Mouse (Mus musculus) granulocyte monocyte progenitor cell, adult 5-6 weeks (primary cell): Measurements from ENCODE around the gene Gm37419. TPM values are rescaled to one million over a fixed set of nuclear protein-coding genes. Genes with fewer than 3 reads are reported as not detected.

Source experiments
- ATAC-seq: replicated peaks from 2 replicates; pipeline ENCODE4 v1.8.0; 2016; ENCODE audit warnings: mild to moderate bottlenecking, moderate TSS enrichment, inconsistent platforms; ENCODE audit not compliant: poor library complexity, severe bottlenecking
- total RNA-seq, 2 experiments: library from RNA; stranded (forward) in 1 of 2; stranded (reverse) in 1 of 2; fragments of 200-712, 200-1000 nt in 1 of 2; fragments of >200 nt in 1 of 2; fragmentation: Nextera tagmentation in 1 of 2; gene quantifications; 2 replicates each; pipeline ENCODE4 v1.2.3; 2014 to 2017

Gm37419 gene
- total RNA-seq (2014; fragmentation: Nextera tagmentation): not detected in 2 replicates
- total RNA-seq (2017): not detected in 2 replicates

- peak; percentile 29 for ATAC-seq
Observed at GRCm38 (mm10) chr16:23988466-23989208, at the start of gene Gm37419, which contains the start of gene Bcl6. Gene Gm37419, plus strand, starts transcription at chr16:23988482. Gene Bcl6, minus strand, starts transcription at chr16:23988852.

- no peak for ATAC-seq
Observed at GRCm38 (mm10) chr16:23944801-23945200, 43.5 kb upstream of the Gm37419 start.

- ATAC-seq: no peak
Observed at GRCm38 (mm10) chr16:23947654-23948053, 40.6 kb upstream of the Gm37419 start.

GRCm38 (mm10) chr16:23952101-23952727 is 36.1 kb upstream of the Gm37419 start:
- no peak for ATAC-seq

GRCm38 (mm10) chr16:23953189-23953958 is 34.9 kb upstream of the Gm37419 start:
- peak; percentile 55 for ATAC-seq

- ATAC-seq: no peak
Observed at GRCm38 (mm10) chr16:23953959-23954260, 34.4 kb upstream of the Gm37419 start.

- no peak for ATAC-seq
Observed at GRCm38 (mm10) chr16:23958938-23959337, 29.3 kb upstream of the Gm37419 start.

- ATAC-seq: 0 out of 2 replicates have a peak, but pooled peaks have one; percentile 14
Observed at GRCm38 (mm10) chr16:23962401-23962800, 25.9 kb upstream of the Gm37419 start.

GRCm38 (mm10) chr16:23963896-23964668 is 24.2 kb upstream of the Gm37419 start:
- ATAC-seq: no peak

GRCm38 (mm10) chr16:23964706-23965367 is 23.4 kb upstream of the Gm37419 start:
- no peak for ATAC-seq

GRCm38 (mm10) chr16:23966066-23966465 is 22.2 kb upstream of the Gm37419 start:
- ATAC-seq: no peak

- 0 out of 2 replicates have a peak, but pooled peaks have one; percentile 46 for ATAC-seq
Observed at GRCm38 (mm10) chr16:23967301-23967700, 21.0 kb upstream of the Gm37419 start.

GRCm38 (mm10) chr16:23968888-23969287 is 19.4 kb upstream of the Gm37419 start:
- no peak for ATAC-seq

GRCm38 (mm10) chr16:23969919-23970318 is 18.4 kb upstream of the Gm37419 start:
- no peak for ATAC-seq

GRCm38 (mm10) chr16:23972126-23972740 is 16.0 kb upstream of the Gm37419 start:
- ATAC-seq: no peak

- ATAC-seq: no peak
Observed at GRCm38 (mm10) chr16:23972901-23973300, 15.4 kb upstream of the Gm37419 start.

GRCm38 (mm10) chr16:23973635-23974367 is 14.5 kb upstream of the Gm37419 start:
- ATAC-seq: no peak

- ATAC-seq: peak; percentile 38
Observed at GRCm38 (mm10) chr16:23976196-23976595, 12.1 kb upstream of the Gm37419 start.

GRCm38 (mm10) chr16:23977732-23978131 is 10.6 kb upstream of the Gm37419 start:
- ATAC-seq: no peak
